Mouse (Mus musculus): ENCODE data around the gene Osgin1. TPM values are rescaled to one million over a fixed set of nuclear protein-coding genes. Genes with fewer than 3 reads are reported as not detected.

The Osgin1 gene
- polyA plus RNA-seq, 1 experiment from 2014 or later: 31.1 TPM

- Histone ChIP-seq H3K4me3 (ENCODE audit: inconsistent target) (no peak overlapping the region), H3K36me3 (ENCODE audit: inconsistent target) (no peaks in the 10 kb centered on the region), H3K79me2 (ENCODE audit: inconsistent target) (no peaks in the 10 kb centered on the region), H3K27ac (no peak overlapping the region)
- 84% methylated on average over 5 of the region's 5 CpGs for WGBS (ENCODE audit: missing documents)
These were observed 5.1 kb upstream of the Osgin1 start for GRCm38 (mm10) chr8:119428766-119429327.

- H3K4me3 ChIP-seq (ENCODE audit: inconsistent target): no peak overlapping the region
- 90% methylated on average over 2 of the region's 3 CpGs for WGBS (ENCODE audit: missing documents)
- no peak overlapping the region for H3K27ac ChIP-seq
- no peaks in the 10 kb centered on the region for H3K36me3 ChIP-seq (ENCODE audit: inconsistent target)
- H3K79me2 ChIP-seq (ENCODE audit: inconsistent target): no peaks in the 10 kb centered on the region
These were observed 4.4 kb upstream of the Osgin1 start for GRCm38 (mm10) chr8:119429552-119429951.

DNA sequence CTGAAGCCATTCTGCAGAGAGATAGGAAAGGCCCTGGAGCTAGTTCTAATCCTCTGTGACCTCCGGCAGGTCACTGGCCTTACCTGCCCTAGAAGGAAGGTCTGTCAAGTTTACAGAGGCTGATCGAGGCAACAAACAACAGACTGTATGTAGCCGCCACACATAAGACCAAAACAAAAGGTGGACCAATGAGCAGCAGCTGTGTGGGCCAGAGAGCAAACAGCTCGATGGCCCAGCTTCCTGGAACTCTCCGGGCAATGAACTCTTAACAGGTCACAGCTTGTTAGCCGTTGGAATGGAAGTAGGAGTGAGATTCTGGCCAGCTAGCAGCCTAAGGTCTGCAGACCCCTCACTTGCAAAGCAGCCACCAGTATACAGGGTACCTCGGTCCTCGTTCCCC is 3.7 kb upstream of the Osgin1 start:
- Histone ChIP-seq H3K79me2 (ENCODE audit: inconsistent target) (no peaks in the 10 kb centered on the region), H3K36me3 (ENCODE audit: inconsistent target) (no peaks in the 10 kb centered on the region), H3K4me3 (ENCODE audit: inconsistent target) (no peak overlapping the region), H3K27ac (no peak overlapping the region)
- WGBS (ENCODE audit: missing documents): 94% methylated on average over 8 of the region's 8 CpGs

DNA sequence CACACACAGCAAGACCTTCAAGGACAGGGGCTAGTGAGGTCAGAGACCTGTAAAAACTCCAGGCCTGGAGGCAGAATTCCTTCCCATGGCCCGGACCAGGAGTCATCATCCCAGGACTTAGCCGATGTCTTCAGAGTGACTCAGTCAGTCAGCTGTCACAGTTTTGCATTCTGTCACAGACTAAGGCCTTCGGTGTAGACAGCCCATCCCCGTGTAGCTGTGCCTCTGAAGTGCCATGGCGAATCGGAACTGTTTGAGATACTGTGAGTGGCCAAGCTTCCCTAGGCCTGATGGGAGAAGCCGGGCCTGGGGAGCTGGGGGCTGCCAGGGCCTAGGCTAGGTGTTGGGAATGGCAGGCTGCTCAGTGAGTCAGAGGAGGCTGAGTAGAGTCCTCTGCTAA is 3.2 kb upstream of the Osgin1 start:
- WGBS (ENCODE audit: missing documents): 93% methylated on average over 7 of the region's 7 CpGs
- no peaks in the 10 kb centered on the region for H3K79me2 ChIP-seq (ENCODE audit: inconsistent target)
- no peak overlapping the region for H3K27ac ChIP-seq
- no peak overlapping the region for H3K4me3 ChIP-seq (ENCODE audit: inconsistent target)
- no peaks in the 10 kb centered on the region for H3K36me3 ChIP-seq (ENCODE audit: inconsistent target)

DNA sequence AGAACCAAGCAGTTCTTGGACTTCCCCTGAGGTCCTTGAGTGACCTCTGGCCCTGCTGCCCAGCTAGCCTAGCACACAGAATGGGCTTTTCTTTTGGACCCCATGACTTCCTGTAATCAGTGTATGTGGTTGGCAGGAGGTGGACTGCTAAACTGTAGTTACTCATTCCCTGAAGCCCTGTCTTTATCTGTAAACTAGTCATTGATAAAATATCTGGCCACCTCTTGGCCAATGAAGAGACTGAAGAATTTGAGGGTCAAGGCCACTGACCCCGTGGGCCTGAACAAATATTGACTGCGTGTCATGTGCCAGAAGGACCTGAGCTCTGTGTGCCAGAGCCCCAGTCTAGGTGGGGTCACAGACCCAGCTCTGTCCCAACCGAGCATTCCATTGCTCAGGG is 1.6 kb upstream of the Osgin1 start:
- WGBS (ENCODE audit: missing documents): 86% methylated on average over 3 of the region's 3 CpGs
- Histone ChIP-seq H3K36me3 (ENCODE audit: inconsistent target) (no peaks in the 10 kb centered on the region), H3K27ac (no peak overlapping the region), H3K4me3 (ENCODE audit: inconsistent target) (no peak overlapping the region), H3K79me2 (ENCODE audit: inconsistent target) (peaks cover 5% of the 10 kb centered on the region)

GRCm38 (mm10) chr8:119434569-119434968 is 645 bp downstream of the Osgin1 start:
- WGBS (ENCODE audit: missing documents): 97% methylated on average over 6 of the region's 6 CpGs
- no peak overlapping the region for H3K27ac ChIP-seq
- H3K36me3 ChIP-seq (ENCODE audit: inconsistent target): no peaks in the 10 kb centered on the region
- H3K4me3 ChIP-seq (ENCODE audit: inconsistent target): no peak overlapping the region
- H3K79me2 ChIP-seq (ENCODE audit: inconsistent target): peaks cover 27% of the 10 kb centered on the region

DNA sequence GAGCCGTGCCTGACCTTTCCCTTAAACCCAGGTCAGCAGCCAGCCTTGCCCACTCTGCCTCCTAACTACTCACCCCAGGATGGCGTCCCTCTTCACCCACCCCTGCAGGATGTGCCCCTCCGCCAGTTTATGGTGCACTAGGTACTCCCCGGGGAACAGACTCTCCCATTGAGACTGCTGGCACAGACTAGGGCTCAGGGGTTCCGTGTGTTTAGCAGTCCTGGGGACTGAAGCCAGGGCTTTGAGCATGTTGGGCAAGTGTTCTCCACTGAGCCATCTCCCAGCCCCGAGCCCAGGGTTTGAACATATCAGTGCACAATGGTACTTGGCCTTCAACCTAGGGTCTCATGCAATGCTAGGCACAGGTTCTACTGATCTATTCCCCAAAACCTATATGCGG is 1.6 kb downstream of the Osgin1 start:
- 90% methylated on average over 7 of the region's 7 CpGs for WGBS (ENCODE audit: missing documents)
- peak overlapping the region; percentile 88; the same call in 1 of the 2 replicates for H3K27ac ChIP-seq

DNA sequence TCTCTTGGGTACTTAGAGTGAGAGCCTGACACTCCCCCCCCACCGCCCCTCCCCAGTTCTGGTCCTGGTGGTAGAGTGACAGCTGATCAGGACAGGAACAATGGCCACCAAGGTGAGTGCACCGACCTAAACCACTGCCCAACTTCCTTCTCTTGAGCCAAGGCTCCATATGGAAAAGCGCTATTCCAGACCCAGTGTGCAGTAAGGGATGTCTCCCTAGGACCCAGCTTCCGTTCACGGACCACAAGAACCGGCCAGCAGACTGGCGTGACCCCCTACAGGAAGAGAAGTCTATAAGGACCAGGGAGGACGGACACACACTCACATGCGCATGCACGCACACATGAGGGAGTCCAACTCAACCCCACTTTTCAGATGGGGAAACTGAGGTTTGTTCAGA is 2.4 kb downstream of the Osgin1 start:
- Histone ChIP-seq H3K27ac (peak overlapping the region; percentile 88), H3K4me3 (ENCODE audit: inconsistent target) (no peak overlapping the region; the same call in 1 of the 2 replicates), H3K36me3 (ENCODE audit: inconsistent target) (no peaks in the 10 kb centered on the region), H3K79me2 (ENCODE audit: inconsistent target) (peaks cover 27% of the 10 kb centered on the region)
- WGBS (ENCODE audit: missing documents): 55% methylated on average over 10 of the region's 10 CpGs

More for the DNA sequence above, 1.6 kb downstream of the Osgin1 start:
- Histone ChIP-seq H3K4me3 (ENCODE audit: inconsistent target) (no peak overlapping the region), H3K79me2 (ENCODE audit: inconsistent target) (peaks cover 27% of the 10 kb centered on the region), H3K36me3 (ENCODE audit: inconsistent target) (no peaks in the 10 kb centered on the region)

DNA sequence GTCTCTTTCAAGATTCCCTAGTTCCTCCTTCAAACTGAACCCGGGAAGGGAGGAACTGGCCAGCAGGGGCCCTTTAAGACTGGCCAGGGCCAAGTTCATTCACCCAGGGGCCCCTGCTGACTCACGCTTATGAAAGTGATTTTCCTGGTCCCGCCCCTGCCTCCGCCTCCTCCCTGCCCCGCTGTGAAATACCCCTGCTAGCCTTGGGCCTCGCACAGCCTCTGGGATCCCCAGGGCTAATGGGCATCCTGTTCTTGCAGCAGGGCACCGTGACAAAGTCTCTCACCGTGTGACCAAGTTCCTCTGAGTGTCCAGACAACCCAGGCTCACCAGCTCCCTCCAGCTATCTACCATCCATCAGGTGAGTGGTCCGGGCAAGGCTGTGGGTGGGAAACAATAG is 3.0 kb downstream of the Osgin1 start:
- H3K36me3 ChIP-seq (ENCODE audit: inconsistent target): no peaks in the 10 kb centered on the region
- H3K4me3 ChIP-seq (ENCODE audit: inconsistent target): peak overlapping the region; percentile 69
- H3K27ac ChIP-seq: peak overlapping the region; percentile 88
- under 1% methylated on average over 9 of the region's 9 CpGs for WGBS (ENCODE audit: missing documents)
- peaks cover 27% of the 10 kb centered on the region for H3K79me2 ChIP-seq (ENCODE audit: inconsistent target)

GRCm38 (mm10) chr8:119437506-119437905 is 3.6 kb downstream of the Osgin1 start:
- peak overlapping the region; percentile 69 for H3K4me3 ChIP-seq (ENCODE audit: inconsistent target)
- peaks cover 27% of the 10 kb centered on the region for H3K79me2 ChIP-seq (ENCODE audit: inconsistent target)
- H3K27ac ChIP-seq: peak overlapping the region; percentile 88
- H3K36me3 ChIP-seq (ENCODE audit: inconsistent target): peaks cover under 1% of the 10 kb centered on the region
- WGBS (ENCODE audit: missing documents): 30% methylated on average over 11 of the region's 11 CpGs

DNA sequence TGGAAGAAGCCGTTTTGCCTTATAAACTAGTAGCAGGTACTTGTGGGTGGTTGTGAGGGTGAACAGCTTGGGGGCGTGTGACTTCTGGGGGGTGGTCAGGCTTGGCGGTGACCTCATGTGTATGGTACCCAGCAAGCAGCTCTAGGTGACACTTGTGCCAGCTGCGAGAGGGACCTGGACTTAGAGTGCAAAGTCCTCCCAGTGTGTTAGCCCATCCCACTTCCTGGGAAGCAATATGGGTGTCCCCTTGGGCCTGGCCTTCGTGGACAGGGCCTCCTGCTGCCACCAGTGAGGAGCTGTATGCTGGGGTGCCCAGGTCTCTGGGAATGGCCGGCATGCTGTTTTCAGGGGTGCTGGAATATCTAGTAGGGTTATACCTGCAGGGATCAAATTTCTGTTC is 5.0 kb downstream of the Osgin1 start:
- H3K79me2 ChIP-seq (ENCODE audit: inconsistent target): peaks cover 27% of the 10 kb centered on the region
- no peak overlapping the region for H3K4me3 ChIP-seq (ENCODE audit: inconsistent target)
- H3K36me3 ChIP-seq (ENCODE audit: inconsistent target): peaks cover 14% of the 10 kb centered on the region
- H3K27ac ChIP-seq: no peak overlapping the region
- WGBS (ENCODE audit: missing documents): 80% methylated on average over 6 of the region's 6 CpGs

DNA sequence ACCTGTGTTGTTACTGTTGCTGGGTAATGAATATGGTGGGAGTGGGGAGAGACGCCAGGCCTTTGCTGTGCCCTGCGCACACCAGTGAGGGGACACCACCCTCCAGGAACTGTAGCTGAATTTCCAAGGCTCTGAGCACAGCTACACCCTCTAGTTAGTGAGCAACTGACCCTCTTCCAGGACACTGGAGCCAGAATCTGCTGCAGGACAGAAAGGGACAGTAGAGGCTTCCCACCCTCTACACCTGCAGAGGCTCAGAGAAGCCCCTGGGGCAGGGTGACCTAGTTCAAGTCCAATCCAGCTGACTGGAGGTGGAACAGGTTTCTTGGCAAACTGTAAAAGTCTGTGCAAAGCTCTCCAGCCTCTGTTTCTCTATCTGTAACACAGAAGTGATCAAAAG is 5.5 kb downstream of the Osgin1 start:
- 100% methylated on average over 2 of the region's 2 CpGs for WGBS (ENCODE audit: missing documents)
- H3K36me3 ChIP-seq (ENCODE audit: inconsistent target): peaks cover 20% of the 10 kb centered on the region
- peaks cover 27% of the 10 kb centered on the region for H3K79me2 ChIP-seq (ENCODE audit: inconsistent target)
- H3K4me3 ChIP-seq (ENCODE audit: inconsistent target): no peak overlapping the region
- H3K27ac ChIP-seq: no peak overlapping the region

- 93% methylated on average over 7 of the region's 7 CpGs for WGBS (ENCODE audit: missing documents)
- peaks cover 27% of the 10 kb centered on the region for H3K79me2 ChIP-seq (ENCODE audit: inconsistent target)
- H3K36me3 ChIP-seq (ENCODE audit: inconsistent target): peaks cover 24% of the 10 kb centered on the region
- peak overlapping the region; percentile 8; the same call in 1 of the 2 replicates for H3K27ac ChIP-seq
- no peak overlapping the region for H3K4me3 ChIP-seq (ENCODE audit: inconsistent target)
These were observed 5.9 kb downstream of the Osgin1 start for GRCm38 (mm10) chr8:119439893-119440249.

GRCm38 (mm10) chr8:119440250-119440951 is 6.5 kb downstream of the Osgin1 start:
- peaks cover 27% of the 10 kb centered on the region for H3K79me2 ChIP-seq (ENCODE audit: inconsistent target)
- 35% methylated on average over 16 of the region's 16 CpGs for WGBS (ENCODE audit: missing documents)
- H3K36me3 ChIP-seq (ENCODE audit: inconsistent target): peaks cover 30% of the 10 kb centered on the region
- H3K4me3 ChIP-seq (ENCODE audit: inconsistent target): no peak overlapping the region
- peak overlapping the region; percentile 8; the same call in 1 of the 2 replicates for H3K27ac ChIP-seq

GRCm38 (mm10) chr8:119440952-119441270 is 7.0 kb downstream of the Osgin1 start:
- WGBS (ENCODE audit: missing documents): 62% methylated on average over 1 of the region's 1 CpGs
- H3K36me3 ChIP-seq (ENCODE audit: inconsistent target): peaks cover 35% of the 10 kb centered on the region

More at GRCm38 (mm10) chr8:119440952-119441270, 7.0 kb downstream of the Osgin1 start:
- Histone ChIP-seq H3K4me3 (ENCODE audit: inconsistent target) (no peak overlapping the region), H3K27ac (0 out of 2 replicates have a peak overlapping the region, but pooled peaks have one; percentile 8), H3K79me2 (ENCODE audit: inconsistent target) (peaks cover 27% of the 10 kb centered on the region)

Data from macrophage (primary cell).